Mouse (Mus musculus) mouse embryonic stem cell (cell line): ENCODE measurements around the gene Cdk14.

ENCODE experiments used
- in situ Hi-C, 2 experiments: fragments of 300-500 bp; cut with MboI; formaldehyde crosslinking; loops; 1 replicate in 1 of 2; 3 replicates in 1 of 2; pipeline ENCODE4 v1.14.3; 2019 to 2020; ENCODE audit warnings: low sequenced_read_pairs in 2 of 2, low pct_unique_long_range_greater_than_20kb in 1 of 2, mixed read lengths in 1 of 2; ENCODE audit not compliant: unreplicated experiment in 1 of 2

The Cdk14 gene

DNA sequence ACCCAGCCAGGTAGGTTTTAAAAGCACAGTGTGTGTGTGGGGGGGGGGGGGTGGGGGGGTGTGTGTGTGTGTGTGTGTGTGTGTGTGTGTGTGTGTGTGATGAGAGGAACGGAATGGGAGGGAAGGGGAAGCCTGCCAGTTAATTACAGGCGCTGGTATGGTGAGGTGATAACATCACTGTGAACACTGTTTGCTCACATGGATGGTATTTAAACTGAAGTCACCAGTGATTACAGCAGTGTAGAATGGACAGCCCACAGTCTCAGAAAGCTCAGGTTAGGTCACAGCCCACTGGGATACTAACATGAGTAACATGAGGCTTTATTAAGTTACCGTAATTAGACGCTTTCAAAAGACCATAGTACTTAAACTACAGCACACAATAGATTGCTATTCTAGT, 129.4 kb downstream of the Cdk14 start:
- in situ Hi-C loops: no loop called here

DNA sequence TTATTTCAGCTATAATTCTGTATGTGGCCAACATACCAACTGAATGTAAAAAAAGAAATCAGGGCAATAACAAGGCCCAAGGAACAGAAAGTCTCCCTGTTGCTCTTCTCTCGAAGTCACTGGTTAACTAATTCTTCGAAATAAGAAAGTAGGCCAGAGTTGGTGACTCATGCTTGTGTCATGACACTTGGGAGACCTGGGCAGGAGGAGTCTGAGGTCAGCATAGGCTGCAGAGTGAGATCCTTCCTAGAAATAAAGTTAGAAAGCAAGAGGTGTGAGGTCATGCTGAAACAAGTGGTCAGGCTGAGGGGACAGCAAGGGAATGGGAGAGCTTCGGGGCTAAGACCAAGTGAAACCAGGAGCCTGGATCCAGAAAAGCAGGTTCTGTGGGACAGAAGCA, 134.2 kb downstream of the Cdk14 start:
- in situ Hi-C loops: no loop called here

DNA sequence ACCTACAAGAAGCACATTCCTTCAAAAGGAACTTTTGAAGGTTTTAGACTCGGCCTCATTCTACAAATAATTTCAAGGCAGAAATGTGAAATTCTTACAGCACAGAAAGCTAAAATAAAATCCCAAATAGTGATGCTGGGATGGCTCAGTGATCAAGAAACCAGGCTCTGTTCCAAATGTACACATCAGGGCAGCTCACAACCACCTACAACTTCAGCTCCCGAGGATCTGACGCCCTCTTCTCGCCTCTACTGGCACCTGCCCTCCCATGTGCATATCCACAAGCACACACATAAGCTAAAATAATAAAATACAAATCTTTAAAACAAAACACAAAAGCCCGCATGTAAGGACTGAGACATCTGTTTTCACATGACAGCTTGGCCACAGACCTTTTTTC, 135.6 kb downstream of the Cdk14 start:
- in situ Hi-C loops: no loop called here

DNA sequence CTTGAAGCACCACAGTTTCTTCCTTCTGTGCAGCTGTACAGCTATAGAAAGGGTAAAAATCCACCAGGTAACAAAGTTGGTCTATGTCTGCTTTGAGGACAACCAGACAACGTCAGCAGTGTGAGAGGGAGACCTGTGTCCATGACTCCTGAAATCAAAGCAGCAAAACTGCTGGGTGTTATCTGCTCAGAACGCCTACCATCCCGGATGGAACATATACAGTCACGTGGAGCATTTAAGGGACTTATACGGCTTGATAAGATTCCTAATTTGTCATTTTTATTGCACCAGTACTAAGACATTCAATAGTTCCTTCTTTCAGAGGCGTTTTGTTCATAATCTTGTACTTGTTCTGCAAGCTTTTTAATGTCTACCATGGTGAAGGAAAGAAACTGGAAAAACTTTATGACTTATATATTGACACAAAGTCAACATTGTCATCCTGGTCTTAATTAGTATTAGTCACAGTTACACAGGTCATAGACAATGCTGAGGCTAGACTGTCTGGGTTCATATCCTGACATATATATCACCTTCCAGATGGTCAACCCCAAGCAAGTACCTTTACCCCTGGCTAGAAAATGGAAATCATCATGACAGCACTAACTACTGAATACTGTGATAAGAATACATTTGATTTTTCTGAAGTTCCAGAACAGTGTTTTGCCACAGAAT, 136.2 kb downstream of the Cdk14 start:
- in situ Hi-C loops: no loop called here

DNA sequence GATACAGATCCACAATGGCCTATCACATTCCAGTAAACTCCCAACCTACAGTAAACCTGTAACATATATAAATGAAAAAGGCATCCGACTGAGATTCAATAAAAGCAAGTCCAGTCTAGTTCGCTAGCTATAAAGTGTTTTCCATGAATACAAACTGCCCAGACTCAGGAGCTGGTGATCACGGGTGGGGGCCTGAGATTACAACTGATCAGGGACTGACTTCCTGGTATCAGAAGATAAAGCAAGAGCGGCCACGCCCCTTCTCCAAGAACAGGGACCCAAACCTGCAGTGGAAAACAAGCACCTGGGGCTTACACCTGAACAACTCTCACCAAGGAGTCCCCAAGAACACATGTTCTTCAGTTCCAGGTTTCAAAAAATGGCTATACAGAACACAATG, 137.7 kb downstream of the Cdk14 start:
- in situ Hi-C loops: no loop called here

DNA sequence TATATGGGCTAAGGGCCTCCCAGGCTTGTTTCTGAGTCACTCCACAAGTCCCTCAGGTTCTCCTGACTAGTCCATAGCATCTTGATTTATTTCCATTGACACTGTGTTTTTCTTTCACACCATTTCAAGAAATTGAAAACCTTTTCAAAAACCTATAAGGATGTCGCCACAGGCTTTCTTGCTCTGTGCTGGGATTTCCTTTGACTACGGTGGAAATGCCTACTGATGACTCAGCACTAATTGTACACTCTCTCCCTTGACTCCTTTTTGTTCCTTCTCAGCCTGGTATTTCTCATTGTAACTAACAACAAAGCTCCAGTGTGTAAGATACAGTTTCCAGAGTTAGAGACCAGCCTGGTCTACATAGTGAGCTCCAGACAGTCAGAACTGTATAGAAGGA, 144.8 kb downstream of the Cdk14 start:
- in situ Hi-C loops: no loop called here

DNA sequence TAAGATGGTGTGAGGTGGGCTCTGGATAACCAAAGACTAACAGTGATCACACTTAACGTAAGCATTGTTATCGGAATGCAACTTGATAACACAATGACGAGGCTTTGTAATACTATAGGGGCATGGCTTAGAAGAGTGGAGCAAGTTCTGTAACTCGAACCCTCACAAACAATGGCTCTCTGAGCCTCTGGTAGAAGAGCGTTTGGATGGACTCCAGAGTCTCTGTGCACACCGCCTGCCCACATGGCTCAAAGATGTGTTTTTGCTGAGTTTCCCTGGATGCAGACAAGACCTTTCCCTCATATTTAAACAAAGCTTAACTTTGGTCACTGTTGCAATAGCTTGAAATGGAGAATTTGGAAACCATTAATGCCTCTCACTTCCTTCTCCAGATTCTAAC, 145.8 kb downstream of the Cdk14 start:
- in situ Hi-C loops: no loop called here

DNA sequence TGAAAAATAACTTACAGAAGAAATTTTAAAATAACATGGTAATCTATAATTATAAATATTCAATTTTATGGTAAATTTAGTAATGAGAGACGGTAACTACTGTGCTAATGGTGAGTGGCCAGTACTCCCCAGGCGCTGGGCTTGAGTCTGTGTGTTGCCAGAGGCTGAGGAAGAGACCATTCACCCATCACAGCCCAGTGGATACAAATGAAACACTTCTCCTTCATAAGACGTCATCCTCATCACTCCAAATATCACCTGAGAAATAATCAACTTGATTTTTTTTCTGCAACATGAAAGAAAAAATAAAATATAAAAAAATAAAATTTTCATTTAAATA, 153.4 kb downstream of the Cdk14 start:
- in situ Hi-C loops: no loop called here

DNA sequence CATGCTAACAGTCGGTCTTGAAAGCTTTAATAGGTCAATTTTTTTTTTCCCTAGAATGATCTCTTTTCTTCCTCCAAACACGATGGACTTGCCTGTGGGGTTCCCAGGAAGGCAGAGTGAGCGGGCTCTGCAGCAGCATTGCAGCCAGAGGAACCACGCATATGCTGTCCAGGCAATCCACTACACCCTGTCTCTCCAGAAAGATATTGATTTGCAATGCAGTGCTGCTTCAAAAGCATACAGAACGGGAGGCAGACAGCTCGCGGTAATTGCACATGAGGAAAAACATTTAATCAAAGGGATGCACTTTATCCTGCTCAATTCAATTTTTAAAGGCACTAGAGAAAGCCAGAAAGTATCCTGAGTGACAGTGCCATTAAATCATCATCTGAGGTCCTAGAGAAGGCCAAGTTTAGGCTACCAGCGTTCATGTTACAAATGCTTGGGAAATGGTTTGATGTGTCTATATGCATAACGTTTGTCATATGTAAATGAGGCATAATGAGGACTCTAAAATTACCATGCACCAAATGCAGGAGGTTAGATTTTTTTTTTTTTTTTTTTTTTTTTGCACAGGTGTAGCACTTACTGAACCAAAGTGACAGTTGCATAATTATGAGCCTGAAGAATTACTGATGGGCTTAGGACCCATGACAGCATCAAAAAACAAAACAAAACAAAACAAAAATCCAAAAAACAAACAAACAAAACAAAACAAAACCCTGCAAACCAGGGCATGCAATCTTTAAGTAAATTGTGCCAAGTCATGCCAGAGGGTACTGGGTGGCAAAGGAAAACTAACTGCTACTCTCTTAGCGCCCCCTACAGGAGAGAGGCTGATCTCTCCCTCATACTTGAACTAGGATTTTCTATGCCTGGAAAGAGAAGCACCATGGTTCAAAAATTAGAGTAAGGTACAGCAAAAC, 154.0 kb downstream of the Cdk14 start:
- in situ Hi-C loops: no loop called here

DNA sequence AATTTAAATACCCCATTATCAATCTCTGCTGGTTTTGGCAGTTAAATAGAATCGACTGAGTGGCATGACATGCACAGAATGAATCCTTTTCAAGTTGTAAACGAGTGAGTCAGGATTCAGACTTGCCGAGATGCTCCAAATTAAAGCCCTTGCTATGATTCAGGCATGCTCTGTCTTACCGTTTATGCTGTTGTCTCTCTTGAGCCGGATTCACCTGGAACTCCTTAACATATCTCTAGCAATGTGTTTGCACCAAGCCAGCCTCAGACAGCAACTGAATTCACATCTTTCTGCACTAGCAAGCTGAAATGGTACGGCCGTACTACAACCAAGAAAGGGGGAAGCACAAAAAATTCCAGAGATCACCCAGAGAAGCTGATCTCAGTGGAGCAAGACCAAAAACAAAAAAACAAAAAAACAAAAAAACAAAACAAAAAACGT, 154.7 kb downstream of the Cdk14 start:
- in situ Hi-C loops: no loop called here

DNA sequence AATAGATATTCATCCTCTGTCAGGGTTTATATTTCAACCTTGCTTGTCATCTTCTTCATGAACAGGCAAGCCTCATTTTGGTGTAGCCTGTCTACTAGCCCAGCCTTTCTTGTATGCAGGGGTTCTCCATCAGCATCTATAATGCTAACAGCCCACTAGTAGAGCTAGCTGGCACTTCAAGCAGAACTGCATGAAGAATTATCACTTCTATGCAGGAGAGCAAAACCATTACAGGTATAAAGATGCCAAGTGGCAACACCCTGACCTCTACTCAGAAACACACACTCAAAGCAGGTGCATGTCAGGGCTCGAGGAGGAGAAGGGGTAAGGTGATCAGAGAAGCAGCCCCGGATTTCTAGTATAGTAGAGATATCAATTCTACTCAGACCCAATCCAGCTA, 155.4 kb downstream of the Cdk14 start:
- in situ Hi-C loops: no loop called here

DNA sequence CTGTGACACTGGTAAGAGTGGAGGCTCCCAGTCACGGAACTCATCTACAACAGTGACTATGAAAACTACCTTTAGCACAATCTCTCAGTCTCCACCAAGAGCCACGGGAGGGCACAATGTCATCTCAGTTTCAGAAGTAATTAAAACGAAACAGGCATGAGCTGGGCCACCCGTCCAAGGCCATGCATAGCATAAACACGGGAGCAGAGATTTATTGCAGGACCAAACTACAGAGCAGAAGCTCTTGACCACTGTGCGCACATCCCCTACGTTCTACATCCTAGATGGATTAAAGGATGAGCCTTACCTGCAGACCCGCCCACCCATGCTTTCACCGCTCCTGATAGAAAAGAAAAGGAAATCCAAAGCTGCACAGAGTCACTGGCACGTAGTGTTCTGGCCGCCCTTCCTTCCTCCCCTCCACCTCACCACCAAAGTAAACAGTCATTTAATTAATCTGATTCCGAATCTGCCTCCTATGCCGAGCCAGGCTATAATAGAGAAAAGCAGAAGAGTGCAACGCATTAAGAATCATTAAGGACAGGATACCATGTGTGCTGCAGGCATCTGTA, 158.3 kb downstream of the Cdk14 start:
- in situ Hi-C loops: no loop called here

DNA sequence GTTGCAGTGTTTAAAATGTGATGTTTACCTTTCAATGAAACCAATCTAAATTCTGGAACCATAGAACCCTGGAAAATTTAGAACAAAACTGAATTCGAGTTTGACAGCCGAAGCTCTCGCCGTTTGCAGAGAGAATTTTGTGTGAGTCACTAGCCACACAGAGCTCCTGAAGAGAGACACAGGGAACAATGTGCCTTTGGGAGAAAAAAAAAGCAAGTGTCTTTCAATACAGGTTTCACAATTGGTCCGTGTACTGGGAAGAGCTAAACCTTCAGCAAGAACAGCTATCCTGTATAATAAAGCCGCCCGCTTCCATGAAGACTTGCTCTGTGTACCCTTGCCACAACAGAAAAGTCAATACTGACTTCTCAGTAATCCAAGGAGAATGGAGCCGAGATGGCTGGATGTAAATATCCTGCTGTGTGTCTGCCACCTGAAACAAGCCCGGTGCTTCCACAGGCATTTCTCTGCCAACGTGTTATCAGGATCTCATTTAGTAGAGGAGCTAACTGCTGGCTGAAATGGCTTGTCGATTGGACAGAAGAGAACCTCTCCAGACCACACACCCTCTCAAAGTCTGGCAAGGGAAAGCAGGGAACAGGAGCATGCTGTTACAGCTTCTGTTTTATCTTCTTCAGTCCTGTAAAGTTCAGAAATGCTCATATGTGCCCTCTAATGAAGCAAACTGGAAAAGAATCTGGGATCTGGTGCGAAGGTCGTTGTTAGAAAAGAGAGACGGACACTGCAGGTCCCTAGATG, 159.0 kb downstream of the Cdk14 start:
- in situ Hi-C loops: no loop called here

DNA sequence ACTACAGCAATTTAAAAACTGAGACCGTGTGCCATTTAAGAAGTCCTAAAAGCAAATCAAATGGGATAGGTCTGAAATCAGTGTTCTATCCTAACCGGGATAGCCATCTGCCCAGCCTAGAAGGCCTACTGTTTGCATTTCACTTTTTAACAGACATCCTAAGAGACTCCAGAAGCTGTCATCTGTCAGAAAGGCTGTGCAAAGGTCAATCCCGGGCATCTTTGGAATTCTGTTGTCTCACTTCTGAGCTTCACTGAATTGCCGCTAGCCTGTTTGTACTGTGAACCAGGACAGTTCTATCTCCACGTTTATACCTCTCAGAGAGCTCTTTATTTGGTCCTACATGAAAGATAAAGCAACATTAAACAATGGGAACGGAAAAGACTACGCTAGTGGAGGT, 159.8 kb downstream of the Cdk14 start:
- in situ Hi-C loops: no loop called here

DNA sequence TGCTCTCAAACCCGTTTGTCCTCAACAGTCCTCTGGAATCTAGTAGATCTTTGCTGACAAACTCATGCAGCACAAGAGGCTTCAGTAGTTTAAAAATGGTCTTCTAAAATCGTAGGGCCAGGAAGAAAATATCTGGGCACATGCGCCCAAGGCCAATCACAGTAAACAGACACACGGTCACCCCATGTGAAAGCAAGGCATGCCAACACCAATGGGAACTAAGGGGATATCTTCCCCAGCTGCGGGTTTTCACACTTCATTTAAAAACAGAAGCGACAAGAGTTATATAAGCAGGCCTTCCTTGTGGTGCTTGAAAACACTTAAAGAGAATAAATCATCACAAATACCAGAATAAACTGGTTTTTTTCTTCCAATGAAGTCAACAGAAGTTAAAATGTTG, 165.7 kb downstream of the Cdk14 start:
- in situ Hi-C loops: no loop called here

DNA sequence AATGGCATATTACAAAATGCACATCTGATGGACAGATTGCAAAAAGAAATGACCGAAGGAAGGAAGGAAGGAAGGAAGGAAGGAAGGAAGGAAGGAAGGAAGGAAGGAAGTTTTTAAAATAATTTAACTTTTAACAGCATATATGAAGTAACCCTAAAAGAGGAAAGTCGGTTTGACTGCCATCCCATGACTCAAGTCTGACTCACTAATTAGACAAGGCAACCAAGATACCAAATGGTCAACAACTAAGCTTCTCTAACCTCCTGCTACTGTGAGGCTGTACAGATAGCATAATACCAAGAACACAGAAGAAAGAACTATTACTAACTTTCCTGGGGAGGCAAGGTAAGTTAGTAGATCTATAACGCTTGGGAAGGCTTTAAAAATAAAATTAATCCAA, 166.9 kb downstream of the Cdk14 start:
- in situ Hi-C loops: no loop called here

DNA sequence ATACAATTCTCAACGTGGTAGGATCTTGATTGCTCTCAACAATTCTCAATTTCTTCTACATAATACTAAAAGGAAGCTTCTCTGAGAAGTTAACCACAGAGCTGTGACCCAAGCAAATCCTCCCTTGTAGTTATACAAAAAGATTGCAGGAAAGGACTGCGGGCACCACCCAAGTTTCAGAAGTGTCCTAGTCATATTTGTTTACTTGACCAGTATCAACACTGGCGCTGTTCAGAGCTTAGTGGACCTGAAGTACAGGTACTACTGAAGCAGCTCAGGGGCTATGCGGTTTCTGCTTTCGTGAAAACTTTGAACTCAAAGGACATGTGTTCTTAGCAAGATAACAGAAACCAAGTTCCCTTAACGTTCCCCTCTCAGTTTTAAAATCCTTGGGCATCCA, 172.4 kb downstream of the Cdk14 start:
- in situ Hi-C loops: no loop called here

DNA sequence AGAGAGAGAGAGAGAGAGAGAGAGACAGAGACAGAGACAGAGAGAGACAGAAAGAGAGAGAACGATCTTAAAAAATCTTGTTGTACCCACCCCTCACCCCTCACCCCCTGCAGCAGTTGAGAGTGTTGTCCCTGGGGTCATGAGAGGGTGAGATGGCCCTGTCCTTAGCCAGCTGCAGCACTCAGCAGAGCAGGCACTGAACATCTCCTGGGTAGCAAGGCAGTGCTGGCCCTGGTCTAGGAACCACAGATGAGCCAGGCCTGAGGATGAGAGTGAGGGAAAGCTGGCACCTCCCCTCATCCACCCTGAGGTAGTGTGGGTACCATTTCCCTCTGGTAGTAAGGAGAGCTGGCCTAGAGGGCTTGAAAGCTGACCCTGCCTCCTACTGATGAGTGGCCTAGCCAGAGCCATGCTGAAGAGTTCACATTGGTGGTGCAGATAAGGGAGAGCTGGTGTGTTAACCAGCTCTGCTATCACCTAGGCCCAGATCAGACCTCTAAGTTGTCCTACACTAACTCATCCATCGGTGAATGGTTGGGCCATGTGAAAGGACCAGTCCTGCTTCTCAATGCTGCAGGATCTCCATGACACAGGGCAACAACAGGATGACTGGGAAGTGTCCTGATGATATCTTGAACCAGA, 173.5 kb downstream of the Cdk14 start:
- in situ Hi-C loops: no loop called here

DNA sequence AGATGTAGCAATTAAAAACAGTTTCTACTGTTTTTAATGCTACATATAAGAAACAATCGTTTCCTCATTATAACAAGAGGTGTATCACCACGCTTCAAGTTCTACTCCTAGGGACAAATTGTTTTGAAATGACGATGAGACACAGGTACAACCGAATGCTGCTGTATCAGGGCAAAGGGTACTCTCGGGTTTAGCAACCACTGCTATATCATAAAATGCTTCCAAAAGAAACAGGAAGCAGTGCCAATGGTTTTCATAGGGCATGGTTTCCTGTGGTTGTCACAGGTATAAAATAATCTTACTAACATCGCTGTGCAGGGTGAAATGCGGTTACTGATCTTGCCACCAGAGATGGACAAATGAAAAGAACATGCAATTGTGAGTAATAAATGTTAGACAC, 174.9 kb downstream of the Cdk14 start:
- in situ Hi-C loops: no loop called here
